Mouse (Mus musculus) kidney, postnatal 0 days (tissue): Measurements from ENCODE around the gene Vps33b. TPM values are rescaled to one million over a fixed set of nuclear protein-coding genes. Genes with fewer than 3 reads are reported as not detected.
A peak's percentile ranks its signal among the peaks of the same experiment; 100 is the strongest.

Experiments
- ATAC-seq: fragments of 200-750 bp; cut with Nextera tagmentation; replicated peaks from 2 replicates; pipeline ENCODE4 v1.8.0; 2017; ENCODE audit warnings: low read depth, moderate number of reproducible peaks, moderate TSS enrichment, moderate library complexity; ENCODE audit not compliant: low FRiP score
- DNase-seq: peaks from one replicate; pipeline ENCODE4 v3.0.0-alpha.2; 2016; ENCODE audit warnings: low spot score
- H3K27ac ChIP-seq: fragments of 300-500 bp; sonication (generic); 2 replicates; pipeline ENCODE4 v1.5.1; 2014; ENCODE audit warnings: mild to moderate bottlenecking
- H3K27me3 ChIP-seq: fragments of 300-500 bp; sonication (generic); 2 replicates; pipeline ENCODE4 v1.6.1; 2014; ENCODE audit warnings: low read length, mixed read lengths; ENCODE audit not compliant: insufficient read depth
- H3K36me3 ChIP-seq: fragments of 300-500 bp; sonication (generic); 2 replicates; pipeline ENCODE4 v1.6.1; 2014; ENCODE audit warnings: low read length, mixed read lengths; ENCODE audit not compliant: insufficient read depth
- H3K4me1 ChIP-seq: fragments of 300-500 bp; sonication (generic); replicated peaks from 2 replicates; pipeline ENCODE4 v1.6.1; 2014; ENCODE audit warnings: antibody characterized with exemption, low read length, mixed read lengths; ENCODE audit not compliant: insufficient read depth
- H3K4me2 ChIP-seq: fragments of 300-500 bp; sonication (generic); 2 replicates; pipeline ENCODE4 v1.6.1; 2014; ENCODE audit warnings: mild to moderate bottlenecking, low read length, moderate library complexity, mixed read lengths
- H3K4me3 ChIP-seq: fragments of 300-500 bp; sonication (generic); replicated peaks from 2 replicates; pipeline ENCODE4 v1.5.1; 2014; ENCODE audit warnings: low read depth, low read length
- H3K9ac ChIP-seq: fragments of 300-500 bp; sonication (generic); 2 replicates; pipeline ENCODE4 v1.6.1; 2014; ENCODE audit warnings: low read depth, low read length
- H3K9me3 ChIP-seq: fragments of 300-500 bp; sonication (generic); replicated peaks from 2 replicates; pipeline ENCODE4 v1.6.1; 2016; ENCODE audit warnings: low read length, inconsistent platforms, mixed read lengths
- CTCF ChIP-seq: IDR thresholded peaks from 2 replicates; pipeline ENCODE4 v1.5.1; 2016; ENCODE audit warnings: antibody characterized with exemption, low read depth, mild to moderate bottlenecking, moderate library complexity
- WGBS: fragments of 180-500 bp; shearing (Covaris S2); extraction: QIAGEN DNeasy Blood & Tissue Kit; methylation state at CpG from one replicate; pipeline ENCODE4 v1.1.7; 2014; 5-methylcytosine and 5-hydroxymethylcytosine counted together
- polyA plus RNA-seq: library from polyadenylated mRNA; unstranded; fragments of >200 nt; fragmentation: Nextera tagmentation; extraction: Ambion mirVana; gene quantifications from 2 replicates; pipeline ENCODE4 v1.2.1, GENCODE M21; 2015

Vps33b gene
- polyA plus RNA-seq = 4.9 and 5.7 TPM in 2 replicates

DNA sequence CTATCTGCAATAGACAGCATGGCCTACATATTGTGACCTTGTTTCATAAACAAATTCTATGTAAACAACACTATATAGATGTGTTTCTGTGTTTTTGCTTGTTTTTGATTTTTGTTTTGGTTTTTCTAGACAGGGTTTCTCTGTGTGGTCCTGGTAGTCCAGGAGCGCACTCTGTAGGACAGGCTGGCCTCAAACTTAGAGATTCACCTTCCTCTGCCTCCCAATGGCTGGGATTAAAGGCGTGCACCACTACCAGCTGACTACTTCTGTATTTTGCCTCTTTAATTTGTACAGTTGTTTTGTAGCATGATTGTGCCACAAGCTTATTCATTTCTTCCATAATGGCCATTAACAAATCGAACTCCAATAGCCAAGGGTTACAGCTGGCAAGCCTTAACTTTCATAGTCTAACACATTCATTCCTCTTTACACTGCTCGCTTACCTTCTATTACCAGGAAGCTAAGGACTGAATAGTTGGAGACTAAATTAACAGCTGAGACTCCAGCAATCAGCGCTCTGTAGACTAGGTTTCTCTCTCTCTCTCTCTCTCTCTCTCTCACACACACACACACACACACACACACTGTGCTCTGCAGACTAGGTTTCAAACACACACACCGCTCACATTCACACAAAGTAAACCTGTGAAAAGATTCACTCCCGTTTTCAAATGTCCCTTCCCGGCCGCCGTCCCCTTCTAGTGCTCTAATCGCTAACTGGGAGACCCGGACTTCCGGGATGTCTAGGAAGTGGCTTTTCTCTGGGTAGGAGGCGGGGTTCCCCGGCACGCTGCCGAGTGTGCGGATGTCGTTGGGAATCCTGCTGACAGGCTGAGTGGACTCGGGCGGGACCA is at the start of gene Vps33b:
Gene Vps33b (plus strand): TSS at position 753 of the 854 bp plus-strand sequence.
- 5% methylated on average over 21 of the region's 21 CpGs for WGBS
- TF ChIP-seq CTCF = no peak
- peaks cover 13% of the 10 kb centered on the region for H3K4me1 ChIP-seq
- DNase-seq (peak; percentile 95), ATAC-seq (peak; percentile 92)
- peak within 1 kb of the TSS; percentile 71 for H3K9ac ChIP-seq
- H3K27me3 ChIP-seq = no peaks in the 10 kb centered on the region
- H3K36me3 ChIP-seq = peaks cover 31% of the 10 kb centered on the region
- peak within 1 kb of the TSS; percentile 97 for H3K4me2 ChIP-seq
- peak within 1 kb of the TSS; percentile 79 for H3K27ac ChIP-seq
- peak within 1 kb of the TSS; percentile 68 for H3K4me3 ChIP-seq
- H3K9me3 ChIP-seq = no peaks in the 10 kb centered on the region

DNA sequence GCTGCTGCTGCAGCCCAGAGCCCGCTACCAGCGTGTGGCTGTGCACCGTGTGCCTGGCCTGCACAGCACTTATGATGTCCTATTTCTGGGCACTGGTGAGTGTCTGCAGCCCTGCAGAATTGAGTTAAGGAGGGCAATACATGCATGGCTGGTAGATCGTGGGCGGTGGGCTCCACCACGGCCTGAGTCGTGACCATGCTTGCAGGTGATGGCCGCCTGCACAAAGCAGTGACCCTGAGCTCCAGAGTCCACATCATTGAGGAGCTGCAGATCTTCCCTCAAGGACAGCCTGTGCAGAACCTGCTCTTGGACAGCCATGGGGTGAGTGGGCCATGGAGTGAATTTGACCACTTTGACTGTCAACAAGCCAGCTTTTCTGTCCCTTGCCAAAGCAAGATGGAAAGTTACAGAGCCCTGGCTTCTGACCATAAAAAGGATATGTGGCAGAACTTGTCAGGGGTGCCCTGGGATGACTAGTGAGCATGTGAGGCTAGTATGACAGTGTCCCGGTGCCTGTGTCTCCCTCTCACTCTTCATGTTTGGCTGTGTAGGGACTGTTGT is 49.1 kb upstream of the Vps33b start:
- no peak for ATAC-seq
- 88% methylated on average over 9 of the region's 9 CpGs for WGBS
- Histone ChIP-seq H3K4me3 (no peak overlapping the region), H3K4me2 (no peak overlapping the region), H3K9ac (no peak overlapping the region), H3K27me3 (no peaks in the 10 kb centered on the region), H3K4me1 (no peaks in the 10 kb centered on the region), H3K9me3 (no peaks in the 10 kb centered on the region), H3K36me3 (peaks cover 64% of the 10 kb centered on the region), H3K27ac (no peak overlapping the region)
- no peak for TF ChIP-seq CTCF
- DNase-seq = no peak

DNA sequence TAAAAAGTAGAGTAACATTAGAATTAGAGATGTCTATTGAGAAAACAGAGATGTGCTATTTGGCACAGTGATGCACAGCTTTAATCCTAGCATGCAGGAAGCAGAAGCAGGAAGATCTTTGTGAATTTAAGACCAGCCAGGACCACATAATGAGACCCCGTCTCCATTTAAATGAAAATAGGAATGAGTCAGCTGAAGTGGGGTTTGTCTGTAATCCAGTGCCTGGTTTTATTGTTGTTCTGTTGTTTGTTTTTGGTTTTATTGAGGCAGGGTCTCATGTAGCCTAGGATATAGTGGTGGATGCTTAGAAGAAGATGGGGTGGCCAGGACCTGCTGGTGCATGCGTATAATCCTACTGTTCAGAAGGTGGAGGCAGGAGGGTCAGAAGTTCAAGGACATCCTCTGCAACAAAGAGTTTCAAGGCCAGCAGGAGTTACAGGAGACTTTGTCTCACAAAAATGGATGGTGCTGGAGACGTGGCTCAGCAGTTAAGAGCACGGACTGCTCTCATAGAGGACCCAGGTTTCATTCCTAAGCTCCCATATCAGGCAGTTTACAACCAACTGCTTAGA is 48.2 kb upstream of the Vps33b start:
- Histone ChIP-seq H3K4me2 (no peak overlapping the region), H3K27me3 (no peaks in the 10 kb centered on the region), H3K4me3 (no peak overlapping the region), H3K9ac (no peak overlapping the region), H3K27ac (no peak overlapping the region), H3K9me3 (no peaks in the 10 kb centered on the region), H3K36me3 (peaks cover 70% of the 10 kb centered on the region), H3K4me1 (no peaks in the 10 kb centered on the region)
- ATAC-seq (no peak), DNase-seq (no peak)
- WGBS = 87% methylated on average over 4 of the region's 4 CpGs
- no peak for TF ChIP-seq CTCF

DNA sequence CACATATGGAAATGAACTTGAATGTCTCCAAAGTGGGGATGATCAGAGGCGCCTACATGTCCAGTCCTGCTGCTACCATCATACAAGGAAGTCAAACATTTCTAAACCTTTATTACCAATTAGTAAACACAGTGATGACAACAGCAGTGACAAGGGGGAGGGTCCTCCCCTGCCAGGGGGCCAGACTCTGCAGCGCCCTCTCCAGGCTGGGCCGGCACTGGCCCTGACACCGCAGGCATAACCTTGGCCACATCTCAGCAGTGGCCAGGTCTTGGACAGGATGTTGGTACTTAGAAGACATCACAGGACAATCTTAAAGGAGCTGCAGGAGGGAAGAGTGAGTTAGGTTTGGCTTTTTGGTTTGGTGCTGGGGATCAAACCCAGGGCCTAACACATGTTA is 42.4 kb upstream of the Vps33b start:
- Histone ChIP-seq H3K27ac (no peak overlapping the region), H3K9ac (no peak overlapping the region), H3K27me3 (no peaks in the 10 kb centered on the region), H3K4me2 (no peak overlapping the region), H3K4me3 (no peak overlapping the region), H3K4me1 (peaks cover 16% of the 10 kb centered on the region; the same call in 1 of the 2 replicates), H3K9me3 (no peaks in the 10 kb centered on the region), H3K36me3 (peaks cover 35% of the 10 kb centered on the region)
- no peak for DNase-seq
- ATAC-seq = no peak
- TF ChIP-seq CTCF = peak; percentile 22; the same call in 1 of the 2 replicates
- 94% methylated on average over 4 of the region's 4 CpGs for WGBS

DNA sequence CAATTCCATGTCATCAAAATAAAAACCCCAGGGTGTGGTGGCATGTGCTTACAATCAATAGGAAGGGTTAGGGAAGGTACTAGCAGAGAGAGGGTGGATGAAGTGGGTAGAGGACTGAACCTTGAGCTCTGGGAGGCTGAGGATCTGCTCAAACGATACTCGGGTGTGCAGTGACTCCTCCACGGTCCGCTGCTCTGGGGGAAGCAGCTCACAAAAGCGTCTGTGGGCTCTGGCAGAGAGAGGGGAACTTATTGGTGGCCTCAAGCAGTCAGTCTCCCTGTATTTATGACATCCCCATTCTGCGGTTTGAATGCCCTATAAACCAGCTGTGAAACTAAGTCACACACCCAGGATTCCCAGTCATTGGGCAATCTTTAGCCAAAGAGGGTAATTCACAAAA is 39.3 kb upstream of the Vps33b start:
- Histone ChIP-seq H3K9me3 (no peaks in the 10 kb centered on the region), H3K4me1 (peaks cover 16% of the 10 kb centered on the region; the same call in 1 of the 2 replicates), H3K27ac (no peak overlapping the region), H3K9ac (no peak overlapping the region; the same call in 1 of the 2 replicates), H3K27me3 (no peaks in the 10 kb centered on the region), H3K36me3 (peaks cover 16% of the 10 kb centered on the region), H3K4me3 (no peak overlapping the region), H3K4me2 (no peak overlapping the region)
- DNase-seq (no peak), ATAC-seq (no peak)
- WGBS = 16% methylated on average over 6 of the region's 6 CpGs
- no peak for TF ChIP-seq CTCF

DNA sequence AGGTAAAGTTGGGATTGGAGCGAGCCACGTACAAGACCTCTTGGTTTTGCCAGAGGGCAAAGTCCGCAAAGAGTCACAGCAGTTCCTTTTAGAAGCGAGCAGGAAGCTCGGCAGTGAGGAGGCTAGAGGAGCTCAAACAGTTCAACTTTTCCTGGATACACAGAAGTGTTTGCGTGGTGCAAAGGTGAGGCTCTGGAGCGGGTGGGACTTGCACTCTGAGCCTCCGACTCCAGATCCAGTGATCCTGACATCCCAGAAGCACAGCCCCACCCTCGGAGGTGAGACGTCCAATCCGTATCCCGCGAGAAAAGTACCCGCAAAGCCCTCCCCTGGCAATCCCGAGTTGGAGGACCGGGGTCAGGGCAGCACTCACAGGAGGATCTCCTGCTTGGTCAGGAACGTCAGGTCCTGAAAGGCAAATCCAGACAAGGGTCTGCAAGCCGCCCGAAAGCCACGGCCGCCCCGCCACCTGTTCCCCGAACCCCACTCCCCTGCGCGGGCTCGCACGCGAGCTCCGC is 37.4 kb upstream of the Vps33b start:
- TF ChIP-seq CTCF = no peak
- H3K4me2 ChIP-seq = peak overlapping the region; percentile 89
- peak; percentile 68 for ATAC-seq
- H3K4me1 ChIP-seq = peaks cover 16% of the 10 kb centered on the region; the same call in 1 of the 2 replicates
- H3K9ac ChIP-seq = peak overlapping the region; percentile 68
- H3K9me3 ChIP-seq = no peaks in the 10 kb centered on the region
- peak overlapping the region; percentile 88 for H3K27ac ChIP-seq
- peak overlapping the region; percentile 71 for H3K4me3 ChIP-seq
- DNase-seq = peak; percentile 43
- WGBS = 1% methylated on average over 29 of the region's 29 CpGs
- H3K36me3 ChIP-seq = peaks cover 8% of the 10 kb centered on the region; the same call in 1 of the 2 replicates
- H3K27me3 ChIP-seq = no peaks in the 10 kb centered on the region
